Mouse (Mus musculus): Measurements from ENCODE around the gene Npr3. TPM values are rescaled to one million over a fixed set of nuclear protein-coding genes. Genes with fewer than 3 reads are reported as not detected.
"Not testable (repeated sequence)": the region's sequence is repeated elsewhere in the genome, so short reads cannot be mapped to it uniquely, and the experiment has no call there.

The Npr3 gene
- total RNA-seq, 2 experiments from 2014 or later: 10.6 to 11.2 TPM

GRCm38 (mm10) chr15:11882508-11883205 is 24.4 kb downstream of the Npr3 start:
- no peak for DNase-seq

- no peak for DNase-seq
These were observed 25.3 kb downstream of the Npr3 start for GRCm38 (mm10) chr15:11881822-11882221.

GRCm38 (mm10) chr15:11878334-11878733 is 28.8 kb downstream of the Npr3 start:
- no peak for DNase-seq

GRCm38 (mm10) chr15:11877273-11877672 is 29.8 kb downstream of the Npr3 start:
- no peak for DNase-seq

GRCm38 (mm10) chr15:11866918-11867317 is 40.2 kb downstream of the Npr3 start:
- DNase-seq: no peak

- DNase-seq: no peak
These were observed 43.6 kb downstream of the Npr3 start for GRCm38 (mm10) chr15:11863540-11863818.

GRCm38 (mm10) chr15:11862785-11863539 is 44.1 kb downstream of the Npr3 start:
- no peak for DNase-seq

- no peak for DNase-seq
These were observed 44.8 kb downstream of the Npr3 start for GRCm38 (mm10) chr15:11862253-11862652.

GRCm38 (mm10) chr15:11860259-11860658 is 46.8 kb downstream of the Npr3 start:
- DNase-seq: no peak

- no peak for DNase-seq
These were observed 47.3 kb downstream of the Npr3 start for GRCm38 (mm10) chr15:11859829-11860228.

- no peak for DNase-seq
These were observed 48.7 kb downstream of the Npr3 start for GRCm38 (mm10) chr15:11858411-11858810.

- DNase-seq: no peak
These were observed 61.7 kb downstream of the Npr3 start for GRCm38 (mm10) chr15:11845204-11846062.

- no peak for DNase-seq
These were observed 63.0 kb downstream of the Npr3 start for GRCm38 (mm10) chr15:11844115-11844514.

GRCm38 (mm10) chr15:11841828-11842227 is 65.3 kb downstream of the Npr3 start:
- DNase-seq: no peak

GRCm38 (mm10) chr15:11835913-11836312 is 71.2 kb downstream of the Npr3 start:
- no peak for DNase-seq

- not testable (repeated sequence) for DNase-seq
These were observed 84.7 kb downstream of the Npr3 start for GRCm38 (mm10) chr15:11822347-11822746.

- DNase-seq: no peak
These were observed 91.5 kb downstream of the Npr3 start for GRCm38 (mm10) chr15:11815551-11815950.

- DNase-seq: no peak
These were observed 103.5 kb downstream of the Npr3 start for GRCm38 (mm10) chr15:11803576-11803975.

GRCm38 (mm10) chr15:11801863-11802722 is 105.0 kb downstream of the Npr3 start:
- peak; percentile 26 for DNase-seq

GRCm38 (mm10) chr15:11794632-11795031 is 112.5 kb downstream of the Npr3 start:
- no peak for DNase-seq

All from gastrocnemius, postnatal 10 days (tissue).